28 mouse cellular contexts compared by ENCODE assay signal in the genomic region with DNA sequence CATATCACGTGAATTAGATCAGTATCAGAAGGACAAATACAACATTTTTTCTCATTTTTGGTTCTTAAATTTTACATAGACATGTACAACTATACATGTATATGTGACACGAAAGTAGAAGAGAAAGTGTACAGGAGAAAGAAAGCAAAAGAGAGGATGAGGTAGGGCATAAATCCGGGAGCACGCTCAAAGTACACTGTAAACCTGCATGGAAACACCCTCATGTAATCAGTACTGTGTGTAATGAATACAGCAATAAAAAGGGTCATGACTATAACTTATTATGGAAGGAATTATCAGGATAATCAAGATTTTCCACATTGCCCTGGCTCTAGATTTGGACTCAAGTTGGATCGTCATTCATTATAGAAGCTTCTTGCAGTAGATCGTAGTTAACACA.
"Had no signal": no experiment of that assay in that cellular context is flagged by ENCODE, and none has a peak within 500 bp of the region (broad histone marks: within the 10 kb centered on the region; RNA-seq: fewer than 3 reads in every experiment).

No protein-coding gene starts in this region.

- H3K27ac ChIP-seq: embryonic facial prominence, embryonic 10.5 days; embryonic facial prominence, embryonic 12.5 days; embryonic facial prominence, embryonic 13.5 days; embryonic facial prominence, embryonic 15.5 days; forebrain, embryonic 10.5 days; forebrain, embryonic 12.5 days; forebrain, embryonic 13.5 days; forebrain, embryonic 15.5 days; gastrocnemius, adult 2 months; heart, adult 2 months had no signal

- H3K9ac ChIP-seq: embryonic facial prominence, embryonic 12.5 days; embryonic facial prominence, embryonic 13.5 days; embryonic facial prominence, embryonic 15.5 days; forebrain, embryonic 12.5 days; forebrain, embryonic 13.5 days; forebrain, embryonic 15.5 days; forebrain, postnatal 0 days had no signal

- H3K36me3 ChIP-seq: embryonic facial prominence, embryonic 10.5 days; embryonic facial prominence, embryonic 12.5 days; embryonic facial prominence, embryonic 13.5 days; embryonic facial prominence, embryonic 15.5 days; forebrain, embryonic 10.5 days; forebrain, embryonic 12.5 days; forebrain, embryonic 15.5 days had no signal

- ATAC-seq: forebrain, embryonic 13.5 days; forebrain, embryonic 14.5 days; forebrain, embryonic 15.5 days; forebrain, embryonic 16.5 days; forebrain, postnatal 0 days had no signal

- H3K4me3 ChIP-seq: embryonic facial prominence, embryonic 10.5 days; embryonic facial prominence, embryonic 12.5 days; embryonic facial prominence, embryonic 13.5 days; embryonic facial prominence, embryonic 15.5 days; erythroblast, embryonic 14.5 days; forebrain, embryonic 10.5 days; forebrain, embryonic 12.5 days; forebrain, embryonic 13.5 days; forebrain, embryonic 15.5 days; gastrocnemius, adult 2 months; heart, adult 2 months had no signal

- DNase-seq: cerebellum, adult 2 months; cerebellum, adult 8-10 months; cerebellum, adult 9-10 months; cerebellum, adult 9-11 months; cerebellum, postnatal 10 days; cerebellum, postnatal 14 days; cerebellum, postnatal 25 days; cerebellum, postnatal 36 days; embryo, embryonic 11 days; forebrain, postnatal 0 days; gastrocnemius, adult 2 months; gastrocnemius, postnatal 10 days; gastrocnemius, postnatal 14 days; gastrocnemius, postnatal 25 days; gastrocnemius, postnatal 36 days; heart, adult 18-20 months; heart, adult 2 months had no signal

- H3K4me1 ChIP-seq: embryonic facial prominence, embryonic 10.5 days; embryonic facial prominence, embryonic 12.5 days; embryonic facial prominence, embryonic 13.5 days; embryonic facial prominence, embryonic 15.5 days; forebrain, embryonic 10.5 days; forebrain, embryonic 12.5 days; forebrain, embryonic 13.5 days; forebrain, embryonic 15.5 days had no signal

- H3K4me2 ChIP-seq: embryonic facial prominence, embryonic 12.5 days; embryonic facial prominence, embryonic 13.5 days; embryonic facial prominence, embryonic 15.5 days; forebrain, embryonic 12.5 days; forebrain, embryonic 13.5 days; forebrain, embryonic 15.5 days had no signal

- H3K27me3 ChIP-seq: embryonic facial prominence, embryonic 12.5 days; embryonic facial prominence, embryonic 13.5 days; embryonic facial prominence, embryonic 15.5 days; forebrain, embryonic 12.5 days; forebrain, embryonic 13.5 days; forebrain, embryonic 15.5 days had no signal

- H3K9me3 ChIP-seq: embryonic facial prominence, embryonic 10.5 days; embryonic facial prominence, embryonic 15.5 days; forebrain, embryonic 10.5 days; forebrain, embryonic 12.5 days; forebrain, embryonic 13.5 days; forebrain, embryonic 15.5 days had no signal
